In the genomic region with DNA sequence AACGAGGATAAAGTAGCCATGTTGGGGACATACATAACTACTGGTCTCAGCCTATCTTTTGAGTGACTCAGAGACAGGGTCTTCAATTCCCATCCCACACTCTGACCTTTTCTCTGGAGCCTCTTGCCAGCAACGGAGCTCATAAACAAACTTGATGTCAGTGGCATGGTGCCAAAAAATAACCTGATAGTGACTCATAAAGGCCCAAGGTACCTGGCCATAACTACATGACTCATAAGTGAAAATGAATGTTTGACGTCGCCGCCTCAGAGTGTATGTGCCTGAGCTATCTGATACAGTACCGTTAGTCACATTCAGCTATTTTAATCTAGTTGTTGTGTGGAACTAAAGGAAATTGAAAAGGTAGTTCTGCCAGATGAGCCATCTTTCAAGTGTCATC, we compare ENCODE assay signal across 10 mouse cellular contexts. TPM values are rescaled to one million over a fixed set of nuclear protein-coding genes. Genes with fewer than 3 reads are reported as not detected.
DNase-seq lines count a peak whose midpoint lies in the region; ATAC-seq lines count a peak whose summit lies in the region.
"Had no signal": no experiment of that assay in that cellular context is flagged by ENCODE, and none has a peak within 500 bp of the region (broad histone marks: within the 10 kb centered on the region; RNA-seq: fewer than 3 reads in every experiment).

No protein-coding gene starts in this region.

- H3K9me3 ChIP-seq in heart, embryonic 15.5 days (replicated peaks), result no peaks in the 10 kb centered on the region
- H3K9me3 ChIP-seq in intestine, embryonic 15.5 days, result no peaks in the 10 kb centered on the region

- DNase-seq in heart, adult 8-10 months (ENCODE audit: low spot score), result no peak
- DNase-seq in urinary bladder, postnatal 14 days (ENCODE audit: low spot score), result peak; percentile 75
- no peak for DNase-seq in urinary bladder, adult 2 months (ENCODE audit: low spot score)
- no peak for DNase-seq in layer of hippocampus, postnatal 10 days (ENCODE audit: low spot score in 2 of 2)
- no peak for DNase-seq in adrenal gland, adult 18-20 months (ENCODE audit: low spot score in 2 of 2)
- DNase-seq: gastrocnemius, postnatal 10 days; right cerebral cortex, postnatal 25 days had no signal

- H3K27ac ChIP-seq in heart, embryonic 15.5 days, result peak overlapping the region; percentile 95
- H3K27ac ChIP-seq in intestine, embryonic 15.5 days, result no peak overlapping the region
- H3K27ac ChIP-seq: liver, embryonic 14.5 days had no signal

- H3K9ac ChIP-seq in heart, embryonic 15.5 days, result no peak overlapping the region
- H3K9ac ChIP-seq in intestine, embryonic 15.5 days, result no peak overlapping the region
- H3K9ac ChIP-seq: liver, embryonic 14.5 days had no signal

- H3K27me3 ChIP-seq in heart, embryonic 15.5 days, result no peaks in the 10 kb centered on the region
- H3K27me3 ChIP-seq in intestine, embryonic 15.5 days (replicated peaks), result no peaks in the 10 kb centered on the region

- H3K4me3 ChIP-seq in heart, embryonic 15.5 days, result no peak overlapping the region
- H3K4me3 ChIP-seq in intestine, embryonic 15.5 days (replicated peaks), result no peak overlapping the region

- 45% methylated on average over 6 of the region's 6 CpGs for WGBS in heart, embryonic 15.5 days
- WGBS in intestine, embryonic 15.5 days, result 51% methylated on average over 6 of the region's 6 CpGs

- no peak overlapping the region for H3K4me2 ChIP-seq in heart, embryonic 15.5 days
- H3K4me2 ChIP-seq in intestine, embryonic 15.5 days (replicated peaks), result no peak overlapping the region

- no peaks in the 10 kb centered on the region for H3K36me3 ChIP-seq in heart, embryonic 15.5 days
- H3K36me3 ChIP-seq in intestine, embryonic 15.5 days, result no peaks in the 10 kb centered on the region; the same call in 1 of the 2 replicates

- H3K4me1 ChIP-seq in heart, embryonic 15.5 days (replicated peaks), result peaks cover 89% of the 10 kb centered on the region
- H3K4me1 ChIP-seq in intestine, embryonic 15.5 days (replicated peaks), result peaks cover 51% of the 10 kb centered on the region

- ATAC-seq in heart, embryonic 15.5 days (replicated peaks; ENCODE audit: insufficient number of reproducible peaks, insufficient read depth, low FRiP score, low read depth), result no peak
- 0 out of 2 replicates have a peak, but pooled peaks have one; percentile 21 for ATAC-seq in intestine, embryonic 15.5 days

RNA-seq across cellular contexts. Expression of a gene that starts 16.9 kb away (rescaled TPM):
- 42.5 and 45.8 TPM in 2 replicates for polyA plus RNA-seq in heart, embryonic 15.5 days (2015; fragmentation: Nextera tagmentation; extraction: Ambion mirVana)
- total RNA-seq in heart, adult 8-10 months (2022), result under 1 TPM; 0.28 to 0.46 (median 0.37) TPM
- polyA plus RNA-seq in urinary bladder, adult 2 months (2012; rRNA removed), result 0.66 and 1.2 TPM in 2 replicates
- polyA plus RNA-seq in intestine, embryonic 15.5 days (2015; fragmentation: Nextera tagmentation; extraction: Ambion mirVana), result 46.9 and 52.8 TPM in 2 replicates
- total RNA-seq in layer of hippocampus, postnatal 10 days (2021), result 1 to 10 TPM; 2.1 to 2.9 TPM
- total RNA-seq in adrenal gland, adult 18-20 months (2021), result 1 to 10 TPM; 1.3 TPM
